Mouse (Mus musculus) cerebellum, postnatal 14 days (tissue): ENCODE measurements around the gene Rexo4.

Source experiments
- DNase-seq, 2 experiments: peaks; one replicate each; pipeline ENCODE4 v3.0.0; 2021; ENCODE audit warnings: mixed read lengths in 2 of 2

Rexo4 gene

GRCm38 (mm10) chr2:26943253-26943652 is 20.9 kb downstream of the Rexo4 start:
- no peak for DNase-seq

GRCm38 (mm10) chr2:26941539-26941938 is 22.6 kb downstream of the Rexo4 start:
- no peak for DNase-seq

- DNase-seq, result no peak
Measured at GRCm38 (mm10) chr2:26936425-26936824, 27.8 kb downstream of the Rexo4 start.

GRCm38 (mm10) chr2:26935286-26935685 is 28.9 kb downstream of the Rexo4 start:
- no peak for DNase-seq

- DNase-seq, result peak; percentile 94 to 96
Measured at GRCm38 (mm10) chr2:26933304-26934055, 30.7 kb downstream of the Rexo4 start, which contains the start of the genes Surf4 and Stkld1. Gene Surf4, minus strand, starts transcription at chr2:26933928. Gene Stkld1, plus strand, starts transcription at chr2:26934047.

- DNase-seq, result peak; percentile 64 to 67
Measured at GRCm38 (mm10) chr2:26932473-26933303, 31.5 kb downstream of the Rexo4 start.

GRCm38 (mm10) chr2:26930390-26930789 is 33.8 kb downstream of the Rexo4 start:
- peak; percentile 83 to 88 for DNase-seq

GRCm38 (mm10) chr2:26927745-26928476 is 36.3 kb downstream of the Rexo4 start:
- DNase-seq, result no peak

- DNase-seq, result no peak
Measured at GRCm38 (mm10) chr2:26921784-26922183, 42.4 kb downstream of the Rexo4 start.

- DNase-seq, result no peak
Measured at GRCm38 (mm10) chr2:26920190-26920855, 43.9 kb downstream of the Rexo4 start.

- DNase-seq, result no peak
Measured at GRCm38 (mm10) chr2:26919684-26920083, 44.5 kb downstream of the Rexo4 start.

GRCm38 (mm10) chr2:26916738-26917137 is 47.4 kb downstream of the Rexo4 start:
- DNase-seq, result no peak

- peak; percentile 87 for DNase-seq
Measured at GRCm38 (mm10) chr2:26915927-26916728, 48.1 kb downstream of the Rexo4 start, which contains the start of the genes Surf2 and Surf1. Gene Surf2, plus strand, starts transcription at chr2:26916367. Gene Surf1, minus strand, starts transcription at chr2:26916530.

- DNase-seq, result no peak
Measured at GRCm38 (mm10) chr2:26914148-26914941, 49.8 kb downstream of the Rexo4 start.

GRCm38 (mm10) chr2:26913416-26914147 is 50.6 kb downstream of the Rexo4 start:
- DNase-seq, result no peak

- DNase-seq, result no peak
Measured at GRCm38 (mm10) chr2:26912253-26912770, 51.9 kb downstream of the Rexo4 start.

GRCm38 (mm10) chr2:26910994-26911765 is 53.0 kb downstream of the Rexo4 start:
- peak; percentile 78 to 86 for DNase-seq

- DNase-seq, result peak; percentile 100
Measured at GRCm38 (mm10) chr2:26910124-26910993, 53.8 kb downstream of the Rexo4 start, which contains the start of the genes Med22 and Rpl7a. Gene Med22, minus strand, starts transcription at chr2:26910677. Gene Rpl7a, plus strand, starts transcription at chr2:26910764.
